ENCODE assay signal across 9 mouse cellular contexts in genomic region chr4:109460421-109461179, GRCm38 (mm10). TPM values are rescaled to one million over a fixed set of nuclear protein-coding genes. Genes with fewer than 3 reads are reported as not detected.
A peak's percentile ranks its signal among the peaks of the same experiment; 100 is the strongest.
DNase-seq lines count a peak whose midpoint lies in the region; ATAC-seq lines count a peak whose summit lies in the region.
"Had no signal": no experiment of that assay in that cellular context is flagged by ENCODE, and none has a peak within 500 bp of the region (broad histone marks: within the 10 kb centered on the region; RNA-seq: fewer than 3 reads in every experiment).

No protein-coding gene starts in this region.

- H3K4me1 ChIP-seq in embryonic facial prominence, embryonic 12.5 days: peaks cover 12% of the 10 kb centered on the region; the same call in 1 of the 2 replicates
- H3K4me1 ChIP-seq in kidney, embryonic 14.5 days (ENCODE audit: control insufficient read depth, insufficient read depth, low read length): peaks cover 11% of the 10 kb centered on the region; the same call in 1 of the 2 replicates
- H3K4me1 ChIP-seq in forebrain, embryonic 16.5 days (replicated peaks; ENCODE audit: control insufficient read depth, insufficient read depth, low read length): no peaks in the 10 kb centered on the region

- no peaks in the 10 kb centered on the region for H3K9me3 ChIP-seq in embryonic facial prominence, embryonic 12.5 days
- no peaks in the 10 kb centered on the region for H3K9me3 ChIP-seq in kidney, embryonic 14.5 days (ENCODE audit: control insufficient read depth, low read length)
- H3K9me3 ChIP-seq in forebrain, embryonic 16.5 days (ENCODE audit: control insufficient read depth, low read length): no peaks in the 10 kb centered on the region
- H3K9me3 ChIP-seq: neural tube, embryonic 13.5 days had no signal

- ATAC-seq in embryonic facial prominence, embryonic 12.5 days (ENCODE audit: insufficient number of reproducible peaks, insufficient read depth, low FRiP score, low TSS enrichment): peak; percentile 72; the same call in 1 of the 2 replicates
- peak; percentile 94 for ATAC-seq in kidney, embryonic 14.5 days (ENCODE audit: low FRiP score, low TSS enrichment)
- no peak for ATAC-seq in forebrain, embryonic 16.5 days

- H3K27ac ChIP-seq in embryonic facial prominence, embryonic 12.5 days: peak overlapping the region; percentile 69; the same call in 1 of the 2 replicates
- H3K27ac ChIP-seq in kidney, embryonic 14.5 days (ENCODE audit: low read depth, low read length): peak overlapping the region; percentile 62
- H3K27ac ChIP-seq in forebrain, embryonic 16.5 days (ENCODE audit: low read length): no peak overlapping the region
- H3K27ac ChIP-seq: neural tube, embryonic 13.5 days had no signal

- WGBS in embryonic facial prominence, embryonic 12.5 days: 47% methylated on average over 3 of the region's 3 CpGs
- 30% methylated on average over 3 of the region's 3 CpGs for WGBS in kidney, embryonic 14.5 days
- WGBS in forebrain, embryonic 16.5 days: 82% methylated on average over 3 of the region's 3 CpGs

- no peak overlapping the region for H3K4me2 ChIP-seq in embryonic facial prominence, embryonic 12.5 days (replicated peaks)
- H3K4me2 ChIP-seq in kidney, embryonic 14.5 days (replicated peaks; ENCODE audit: low read depth, low read length): no peak overlapping the region
- H3K4me2 ChIP-seq in forebrain, embryonic 16.5 days (ENCODE audit: low read length): no peak overlapping the region
- H3K4me2 ChIP-seq: neural tube, embryonic 13.5 days had no signal

- H3K4me3 ChIP-seq in embryonic facial prominence, embryonic 12.5 days: no peak overlapping the region
- no peak overlapping the region for H3K4me3 ChIP-seq in kidney, embryonic 14.5 days (ENCODE audit: low read length)
- H3K4me3 ChIP-seq in forebrain, embryonic 16.5 days (replicated peaks; ENCODE audit: low read length): no peak overlapping the region
- H3K4me3 ChIP-seq: neural tube, embryonic 13.5 days had no signal

- H3K36me3 ChIP-seq in embryonic facial prominence, embryonic 12.5 days: 0 out of 2 replicates have a peak, but pooled peaks cover 2% of the 10 kb centered on the region
- peaks cover 3% of the 10 kb centered on the region; the same call in 1 of the 2 replicates for H3K36me3 ChIP-seq in kidney, embryonic 14.5 days (ENCODE audit: control insufficient read depth, insufficient read depth, low read length)
- no peaks in the 10 kb centered on the region for H3K36me3 ChIP-seq in forebrain, embryonic 16.5 days (ENCODE audit: control insufficient read depth, insufficient read depth)

- no peaks in the 10 kb centered on the region for H3K27me3 ChIP-seq in embryonic facial prominence, embryonic 12.5 days
- H3K27me3 ChIP-seq in kidney, embryonic 14.5 days (ENCODE audit: control insufficient read depth, insufficient read depth, low read length): no peaks in the 10 kb centered on the region
- H3K27me3 ChIP-seq in forebrain, embryonic 16.5 days (replicated peaks; ENCODE audit: control insufficient read depth, insufficient read depth, low read length): no peaks in the 10 kb centered on the region
- H3K27me3 ChIP-seq: neural tube, embryonic 13.5 days had no signal

- DNase-seq in heart, adult 8-10 months (ENCODE audit: low spot score): peak; percentile 81
- peak; percentile 78 for DNase-seq in lung, postnatal 36 days
- no peak for DNase-seq in testis, postnatal 14 days (ENCODE audit: low spot score)
- DNase-seq in adrenal gland, adult 18-20 months (ENCODE audit: low spot score in 2 of 2): no peak
- DNase-seq: cerebellum, adult 18-20 months had no signal

- no peak overlapping the region for H3K9ac ChIP-seq in embryonic facial prominence, embryonic 12.5 days
- H3K9ac ChIP-seq in kidney, embryonic 14.5 days (ENCODE audit: low read depth, low read length): no peak overlapping the region
- H3K9ac ChIP-seq in forebrain, embryonic 16.5 days (replicated peaks; ENCODE audit: low read depth, low read length): no peak overlapping the region
- H3K9ac ChIP-seq: neural tube, embryonic 13.5 days had no signal

RNA-seq across cellular contexts. Expression of gene Rnf11, which starts 23.9 kb away (rescaled TPM):
- 50.0 and 52.4 TPM in 2 replicates for polyA plus RNA-seq in embryonic facial prominence, embryonic 12.5 days (2016; fragmentation: Nextera tagmentation; extraction: Ambion mirVana)
- total RNA-seq in heart, adult 8-10 months (2022): 100 to 1,000 TPM in 2 of 4 experiments, 10 to 100 TPM in 2; 83.1 to 110 (median 98.7) TPM
- polyA plus RNA-seq in kidney, embryonic 14.5 days (2014; fragmentation: Nextera tagmentation; extraction: Ambion mirVana): 31.0 and 44.8 TPM in 2 replicates
- polyA plus RNA-seq in forebrain, embryonic 16.5 days (2015; fragmentation: Nextera tagmentation; extraction: Ambion mirVana): 53.2 and 65.6 TPM in 2 replicates
- 100 to 1,000 TPM; 187 to 242 TPM for total RNA-seq in adrenal gland, adult 18-20 months (2021)

RNA-seq across cellular contexts. Expression of gene Ttc39a, which starts 54.2 kb away (rescaled TPM):
- polyA plus RNA-seq in embryonic facial prominence, embryonic 12.5 days (2016; fragmentation: Nextera tagmentation; extraction: Ambion mirVana): 3.6 and 4.2 TPM in 2 replicates
- 1 to 10 TPM; 1.3 to 2.0 (median 1.7) TPM for total RNA-seq in heart, adult 8-10 months (2022)
- 4.4 and 6.1 TPM in 2 replicates for polyA plus RNA-seq in kidney, embryonic 14.5 days (2014; fragmentation: Nextera tagmentation; extraction: Ambion mirVana)
- 0.45 and 0.91 TPM in 2 replicates for polyA plus RNA-seq in forebrain, embryonic 16.5 days (2015; fragmentation: Nextera tagmentation; extraction: Ambion mirVana)
- total RNA-seq in adrenal gland, adult 18-20 months (2021): 1 to 10 TPM; 3.8 to 6.3 TPM

Comparison
In these comparisons a context has a peak if more than half of its experiments do, and no peak if none do; other contexts are left out.
1. DNase-seq: peak in heart, adult 8-10 months (single experiment) and lung, postnatal 36 days (single experiment); none in testis, postnatal 14 days (single experiment) and adrenal gland, adult 18-20 months (0 of 2).